Mouse (Mus musculus) liver (tissue): ENCODE results near the gene Cux1.
A peak's percentile ranks its signal among the peaks of the same experiment; 100 is the strongest.

ENCODE experiments used
- DNase-seq: peaks from one replicate; pipeline ENCODE4 v3.0.0-alpha.2; 2020; ENCODE audit warnings: mixed read lengths

Cux1 gene

GRCm38 (mm10) chr5:136567176-136568025 is at the start of gene Cux1:
Cux1 (minus strand) TSS chr5:136567490.
- DNase-seq = peak; percentile 85

GRCm38 (mm10) chr5:136612391-136612790 is 45.1 kb upstream of the Cux1 start:
- DNase-seq = no peak

- no peak for DNase-seq
Measured at GRCm38 (mm10) chr5:136608814-136609434, 41.6 kb upstream of the Cux1 start.

- DNase-seq = no peak
Measured at GRCm38 (mm10) chr5:136605144-136605543, 37.9 kb upstream of the Cux1 start.

- DNase-seq = no peak
Measured at GRCm38 (mm10) chr5:136603176-136603964, 36.1 kb upstream of the Cux1 start.

- no peak for DNase-seq
Measured at GRCm38 (mm10) chr5:136600511-136600910, 33.2 kb upstream of the Cux1 start.

GRCm38 (mm10) chr5:136594896-136595540 is 27.7 kb upstream of the Cux1 start:
- DNase-seq = no peak

GRCm38 (mm10) chr5:136591816-136592499 is 24.7 kb upstream of the Cux1 start:
- no peak for DNase-seq

- DNase-seq = no peak
Measured at GRCm38 (mm10) chr5:136589002-136589401, 21.7 kb upstream of the Cux1 start.

GRCm38 (mm10) chr5:136588471-136588870 is 21.2 kb upstream of the Cux1 start:
- DNase-seq = no peak

GRCm38 (mm10) chr5:136584676-136585285 is 17.5 kb upstream of the Cux1 start:
- no peak for DNase-seq

GRCm38 (mm10) chr5:136583666-136584464 is 16.6 kb upstream of the Cux1 start:
- no peak for DNase-seq

GRCm38 (mm10) chr5:136583256-136583655 is 16.0 kb upstream of the Cux1 start:
- DNase-seq = no peak

- DNase-seq = no peak
Measured at GRCm38 (mm10) chr5:136582201-136582600, 14.9 kb upstream of the Cux1 start.

- no peak for DNase-seq
Measured at GRCm38 (mm10) chr5:136581625-136582024, 14.3 kb upstream of the Cux1 start.

GRCm38 (mm10) chr5:136581166-136581565 is 13.9 kb upstream of the Cux1 start:
- DNase-seq = peak; percentile 48

GRCm38 (mm10) chr5:136578201-136578600 is 10.9 kb upstream of the Cux1 start:
- DNase-seq = no peak

GRCm38 (mm10) chr5:136570171-136570570 is 2.9 kb upstream of the Cux1 start:
- DNase-seq = no peak

- peak; percentile 75 for DNase-seq
Measured at GRCm38 (mm10) chr5:136568776-136569175, 1.5 kb upstream of the Cux1 start.

- peak; percentile 52 for DNase-seq
Measured at GRCm38 (mm10) chr5:136568026-136568765, 906 bp upstream of the Cux1 start.
